Mouse (Mus musculus): ENCODE measurements around the gene Setd1b.
A peak's percentile ranks its signal among the peaks of the same experiment; 100 is the strongest.

The Setd1b gene

GRCm38 (mm10) chr5:123139722-123140627 is 2.0 kb upstream of the Setd1b start:
- DNase-seq (ENCODE audit: extremely low spot score, low spot score), result peak; percentile 58

- DNase-seq (ENCODE audit: extremely low spot score, low spot score), result peak; percentile 92
Observed at GRCm38 (mm10) chr5:123140694-123141554, 1.1 kb upstream of the Setd1b start.

GRCm38 (mm10) chr5:123141555-123142160 is 335 bp upstream of the Setd1b start:
- DNase-seq (ENCODE audit: extremely low spot score, low spot score), result peak; percentile 80

- DNase-seq (ENCODE audit: extremely low spot score, low spot score), result peak; percentile 53
Observed at GRCm38 (mm10) chr5:123143251-123143970, 1.4 kb downstream of the Setd1b start.

GRCm38 (mm10) chr5:123143971-123144745 is 2.2 kb downstream of the Setd1b start:
- peak; percentile 31 for DNase-seq (ENCODE audit: extremely low spot score, low spot score)

GRCm38 (mm10) chr5:123144746-123145590 is 3.0 kb downstream of the Setd1b start:
- no peak for DNase-seq (ENCODE audit: extremely low spot score, low spot score)

GRCm38 (mm10) chr5:123146357-123146756 is 4.4 kb downstream of the Setd1b start:
- DNase-seq (ENCODE audit: extremely low spot score, low spot score), result no peak

- no peak for DNase-seq (ENCODE audit: extremely low spot score, low spot score)
Observed at GRCm38 (mm10) chr5:123147569-123147968, 5.6 kb downstream of the Setd1b start.

GRCm38 (mm10) chr5:123148073-123148722 is 6.2 kb downstream of the Setd1b start:
- DNase-seq (ENCODE audit: extremely low spot score, low spot score), result no peak

- DNase-seq (ENCODE audit: extremely low spot score, low spot score), result peak; percentile 90
Observed at GRCm38 (mm10) chr5:123149451-123150400, 7.7 kb downstream of the Setd1b start.

GRCm38 (mm10) chr5:123150641-123151040 is 8.6 kb downstream of the Setd1b start:
- DNase-seq (ENCODE audit: extremely low spot score, low spot score), result no peak

- no peak for DNase-seq (ENCODE audit: extremely low spot score, low spot score)
Observed at GRCm38 (mm10) chr5:123151077-123151476, 9.1 kb downstream of the Setd1b start.

GRCm38 (mm10) chr5:123151707-123152362 is 9.8 kb downstream of the Setd1b start:
- no peak for DNase-seq (ENCODE audit: extremely low spot score, low spot score)

- DNase-seq (ENCODE audit: extremely low spot score, low spot score), result no peak
Observed at GRCm38 (mm10) chr5:123152901-123153300, 10.9 kb downstream of the Setd1b start.

GRCm38 (mm10) chr5:123155425-123155824 is 13.4 kb downstream of the Setd1b start:
- peak; percentile 60 for DNase-seq (ENCODE audit: extremely low spot score, low spot score)

GRCm38 (mm10) chr5:123156763-123157162 is 14.8 kb downstream of the Setd1b start:
- DNase-seq (ENCODE audit: extremely low spot score, low spot score), result no peak

GRCm38 (mm10) chr5:123157972-123158371 is 16.0 kb downstream of the Setd1b start:
- no peak for DNase-seq (ENCODE audit: extremely low spot score, low spot score)

Measured in neural tube, embryonic 10.5 days (tissue).